Mouse (Mus musculus): ENCODE data around the gene Milr1. TPM values are rescaled to one million over a fixed set of nuclear protein-coding genes. Genes with fewer than 3 reads are reported as not detected.

Milr1 gene
- polyA plus RNA-seq, 1 experiment from 2014 or later: 1.6 TPM

DNA sequence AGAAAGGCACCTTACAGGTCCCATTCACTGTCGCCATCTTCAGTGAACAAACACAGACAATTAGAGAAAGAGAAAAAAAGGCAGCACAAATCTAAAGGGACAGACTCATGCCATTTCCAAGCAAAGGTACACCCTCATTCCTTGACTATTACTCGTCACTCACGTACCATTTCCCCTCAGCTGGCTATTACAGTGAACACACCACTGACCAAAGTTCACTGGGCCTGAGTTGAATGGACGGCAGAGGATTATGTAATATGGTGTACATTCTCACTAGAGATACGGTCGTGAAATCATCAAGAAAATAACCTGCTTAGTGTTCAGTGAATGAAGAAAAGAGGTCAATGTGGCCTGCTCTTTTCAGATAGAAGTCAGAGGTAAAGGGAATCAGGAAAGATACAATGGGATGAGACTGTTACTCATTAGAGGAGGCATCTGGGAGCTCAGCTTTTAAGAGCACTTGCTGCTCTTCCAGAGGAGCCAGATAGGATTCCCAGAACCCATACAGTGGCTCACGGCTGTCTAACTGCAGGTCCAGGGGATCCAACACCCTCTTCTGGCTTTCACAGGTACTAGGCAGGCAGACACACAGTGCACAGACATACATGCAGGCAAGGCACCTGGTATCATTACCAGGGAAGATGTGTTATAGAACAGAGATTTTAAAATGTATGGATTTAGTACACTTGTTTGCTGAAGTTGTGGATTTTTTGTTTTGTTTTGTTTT, 61.5 kb downstream of the Milr1 start:
- peak; percentile 89 for ATAC-seq
- H3K4me2 ChIP-seq (ENCODE audit: low read depth, low read length): no peak overlapping the region
- H3K4me1 ChIP-seq (ENCODE audit: control insufficient read depth, insufficient read depth, low read length): no peaks in the 10 kb centered on the region
- peak overlapping the region; percentile 75 for H3K27ac ChIP-seq (ENCODE audit: low read length)
- peaks cover 8% of the 10 kb centered on the region for H3K36me3 ChIP-seq (ENCODE audit: control insufficient read depth, insufficient read depth, low read length)
- no peak overlapping the region for H3K9ac ChIP-seq (ENCODE audit: low read depth, low read length)
- 73% methylated on average over 7 of the region's 7 CpGs for WGBS
- H3K4me3 ChIP-seq (ENCODE audit: low read length): no peak overlapping the region
- H3K9me3 ChIP-seq (ENCODE audit: control insufficient read depth, low read length): no peaks in the 10 kb centered on the region
- no peaks in the 10 kb centered on the region for H3K27me3 ChIP-seq (replicated peaks; ENCODE audit: control insufficient read depth, insufficient read depth, low read length)

- 0 out of 2 replicates have a peak, but pooled peaks cover 3% of the 10 kb centered on the region for H3K4me1 ChIP-seq (ENCODE audit: control insufficient read depth, insufficient read depth, low read length)
Observed at GRCm38 (mm10) chr11:106814601-106815320, 63.7 kb downstream of the Milr1 start.

DNA sequence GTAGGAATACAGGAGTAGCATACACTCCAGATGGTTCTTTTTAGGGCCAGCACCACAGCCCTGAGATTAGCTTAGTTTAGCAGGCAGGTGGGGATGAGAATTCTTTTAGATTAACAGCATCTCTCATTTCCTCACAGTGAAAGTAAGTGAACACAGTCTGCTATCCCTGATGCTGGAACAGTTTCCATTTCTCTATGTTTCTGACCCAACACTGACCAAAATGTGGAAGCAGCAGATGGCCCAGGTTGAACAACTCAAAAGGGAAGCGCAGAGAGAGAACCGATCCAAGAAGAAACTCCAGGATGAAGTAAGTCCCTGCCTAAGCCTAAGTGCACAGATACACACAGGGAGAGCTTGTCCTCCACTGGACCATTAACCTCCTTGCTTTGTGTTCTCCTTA, 64.3 kb downstream of the Milr1 start:
- 96% methylated on average over 2 of the region's 2 CpGs for WGBS
- no peak overlapping the region for H3K27ac ChIP-seq (ENCODE audit: low read length)
- H3K4me2 ChIP-seq (ENCODE audit: low read depth, low read length): no peak overlapping the region
- no peaks in the 10 kb centered on the region for H3K27me3 ChIP-seq (replicated peaks; ENCODE audit: control insufficient read depth, insufficient read depth, low read length)
- peaks cover 8% of the 10 kb centered on the region for H3K36me3 ChIP-seq (ENCODE audit: control insufficient read depth, insufficient read depth, low read length)
- no peaks in the 10 kb centered on the region for H3K9me3 ChIP-seq (ENCODE audit: control insufficient read depth, low read length)
- H3K4me1 ChIP-seq (ENCODE audit: control insufficient read depth, insufficient read depth, low read length): 0 out of 2 replicates have a peak, but pooled peaks cover 3% of the 10 kb centered on the region
- no peak for ATAC-seq
- no peak overlapping the region for H3K4me3 ChIP-seq (ENCODE audit: low read length)
- H3K9ac ChIP-seq (ENCODE audit: low read depth, low read length): no peak overlapping the region

More at GRCm38 (mm10) chr11:106814601-106815320, 63.7 kb downstream of the Milr1 start:
- H3K27me3 ChIP-seq (replicated peaks; ENCODE audit: control insufficient read depth, insufficient read depth, low read length): no peaks in the 10 kb centered on the region
- H3K9ac ChIP-seq (ENCODE audit: low read depth, low read length): no peak overlapping the region
- peaks cover 8% of the 10 kb centered on the region for H3K36me3 ChIP-seq (ENCODE audit: control insufficient read depth, insufficient read depth, low read length)
- H3K9me3 ChIP-seq (ENCODE audit: control insufficient read depth, low read length): no peaks in the 10 kb centered on the region
- no peak overlapping the region; the same call in 1 of the 2 replicates for H3K27ac ChIP-seq (ENCODE audit: low read length)
- no peak overlapping the region for H3K4me3 ChIP-seq (ENCODE audit: low read length)
- no peak for ATAC-seq
- 71% methylated on average over 14 of the region's 14 CpGs for WGBS
- no peak overlapping the region for H3K4me2 ChIP-seq (ENCODE audit: low read depth, low read length)

DNA sequence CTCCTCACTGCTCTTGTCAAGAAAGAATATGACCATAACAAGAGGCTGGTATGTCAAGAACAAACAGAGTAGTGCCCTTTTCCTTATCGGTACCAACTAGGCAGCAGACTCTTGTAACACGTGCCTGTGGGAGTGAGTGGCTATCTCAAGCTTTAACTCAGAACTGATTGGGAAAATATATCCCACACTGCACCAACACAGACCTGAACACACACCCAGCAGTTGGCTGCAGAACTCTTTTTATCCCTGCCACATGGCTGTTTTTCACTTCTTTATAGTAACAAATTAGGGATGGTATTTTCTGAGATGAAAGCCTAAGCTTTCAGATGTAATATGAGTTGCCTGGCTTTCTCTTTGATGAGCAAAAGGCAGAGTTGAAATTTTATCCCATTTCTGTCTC, 64.7 kb downstream of the Milr1 start:
- WGBS: 79% methylated on average over 2 of the region's 2 CpGs
- H3K4me1 ChIP-seq (ENCODE audit: control insufficient read depth, insufficient read depth, low read length): 0 out of 2 replicates have a peak, but pooled peaks cover 3% of the 10 kb centered on the region
- no peak overlapping the region for H3K4me2 ChIP-seq (ENCODE audit: low read depth, low read length)
- H3K36me3 ChIP-seq (ENCODE audit: control insufficient read depth, insufficient read depth, low read length): peaks cover 8% of the 10 kb centered on the region
- H3K9me3 ChIP-seq (ENCODE audit: control insufficient read depth, low read length): no peaks in the 10 kb centered on the region
- no peak for ATAC-seq
- no peak overlapping the region for H3K27ac ChIP-seq (ENCODE audit: low read length)
- H3K27me3 ChIP-seq (replicated peaks; ENCODE audit: control insufficient read depth, insufficient read depth, low read length): no peaks in the 10 kb centered on the region
- no peak overlapping the region for H3K4me3 ChIP-seq (ENCODE audit: low read length)
- H3K9ac ChIP-seq (ENCODE audit: low read depth, low read length): no peak overlapping the region

DNA sequence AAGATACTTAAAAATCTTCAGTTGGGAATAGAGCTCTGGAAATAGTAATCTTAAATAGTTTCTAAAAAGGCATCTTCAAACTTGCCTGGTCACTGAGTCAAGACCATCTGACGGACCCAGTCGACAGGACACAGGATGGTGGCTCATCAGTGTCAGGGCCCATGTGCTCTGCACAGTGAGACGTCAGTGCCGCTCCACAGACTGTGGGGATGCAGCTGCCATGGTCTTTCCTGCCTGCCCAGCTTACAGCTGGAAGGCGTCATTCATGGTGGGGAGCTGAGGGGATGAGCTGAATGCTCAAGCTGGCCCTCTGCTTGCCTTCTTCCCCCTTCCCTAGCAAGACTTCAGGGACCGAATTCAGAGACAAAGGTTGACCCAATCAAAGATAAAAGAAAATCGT, 65.3 kb downstream of the Milr1 start:
- Histone ChIP-seq H3K9ac (ENCODE audit: low read depth, low read length) (no peak overlapping the region), H3K9me3 (ENCODE audit: control insufficient read depth, low read length) (no peaks in the 10 kb centered on the region), H3K27me3 (replicated peaks; ENCODE audit: control insufficient read depth, insufficient read depth, low read length) (no peaks in the 10 kb centered on the region), H3K4me2 (ENCODE audit: low read depth, low read length) (no peak overlapping the region), H3K27ac (ENCODE audit: low read length) (no peak overlapping the region), H3K4me3 (ENCODE audit: low read length) (no peak overlapping the region), H3K36me3 (ENCODE audit: control insufficient read depth, insufficient read depth, low read length) (peaks cover 8% of the 10 kb centered on the region), H3K4me1 (ENCODE audit: control insufficient read depth, insufficient read depth, low read length) (peaks cover 6% of the 10 kb centered on the region; the same call in 1 of the 2 replicates)
- no peak for ATAC-seq
- WGBS: 79% methylated on average over 7 of the region's 7 CpGs

DNA sequence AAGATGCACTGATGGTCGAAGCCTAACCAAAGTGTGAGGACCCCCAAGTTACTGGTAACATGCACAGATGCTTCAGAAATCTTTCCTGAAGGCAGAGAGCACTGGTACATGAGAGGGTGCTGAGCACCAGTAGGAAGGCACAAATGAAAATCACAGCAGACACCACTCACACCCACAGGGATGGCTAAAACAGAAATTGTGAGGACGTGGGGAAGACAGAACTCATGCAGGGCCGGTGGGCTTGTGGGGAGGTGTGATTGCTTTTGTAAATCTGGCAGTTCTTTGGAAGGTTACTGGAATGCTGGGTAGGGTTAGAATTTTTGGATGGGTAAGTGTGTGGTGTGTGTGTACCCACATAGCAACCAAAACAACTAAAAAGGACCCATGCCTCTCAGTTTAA, 66.1 kb downstream of the Milr1 start:
- no peak overlapping the region for H3K4me2 ChIP-seq (ENCODE audit: low read depth, low read length)
- H3K27me3 ChIP-seq (replicated peaks; ENCODE audit: control insufficient read depth, insufficient read depth, low read length): no peaks in the 10 kb centered on the region
- H3K9ac ChIP-seq (ENCODE audit: low read depth, low read length): no peak overlapping the region
- 89% methylated on average over 3 of the region's 3 CpGs for WGBS
- peaks cover 6% of the 10 kb centered on the region; the same call in 1 of the 2 replicates for H3K4me1 ChIP-seq (ENCODE audit: control insufficient read depth, insufficient read depth, low read length)
- no peak for ATAC-seq
- no peak overlapping the region for H3K4me3 ChIP-seq (ENCODE audit: low read length)
- no peak overlapping the region for H3K27ac ChIP-seq (ENCODE audit: low read length)
- peaks cover 8% of the 10 kb centered on the region for H3K36me3 ChIP-seq (ENCODE audit: control insufficient read depth, insufficient read depth, low read length)
- no peaks in the 10 kb centered on the region for H3K9me3 ChIP-seq (ENCODE audit: control insufficient read depth, low read length)

DNA sequence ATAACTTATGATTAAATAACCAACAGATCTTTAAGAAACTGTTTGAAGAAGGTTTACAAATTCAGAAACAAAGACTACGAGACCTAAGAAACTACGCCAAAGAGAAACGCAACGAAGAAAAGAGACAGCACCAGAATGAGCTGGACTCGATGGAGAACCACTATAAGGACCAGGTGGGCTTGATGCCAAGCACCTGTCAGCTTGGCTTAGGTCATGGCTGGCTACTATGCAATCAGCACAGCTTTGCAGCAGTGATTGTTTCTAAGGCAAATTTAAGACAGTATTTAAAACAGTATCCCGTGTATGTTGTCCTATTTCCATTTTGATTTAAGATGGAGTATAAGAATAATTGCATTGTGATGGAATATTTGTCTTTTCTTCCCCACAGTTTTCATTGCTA, 66.8 kb downstream of the Milr1 start:
- Histone ChIP-seq H3K4me1 (ENCODE audit: control insufficient read depth, insufficient read depth, low read length) (peaks cover 6% of the 10 kb centered on the region; the same call in 1 of the 2 replicates), H3K4me3 (ENCODE audit: low read length) (no peak overlapping the region), H3K4me2 (ENCODE audit: low read depth, low read length) (no peak overlapping the region), H3K27me3 (replicated peaks; ENCODE audit: control insufficient read depth, insufficient read depth, low read length) (no peaks in the 10 kb centered on the region), H3K27ac (ENCODE audit: low read length) (no peak overlapping the region), H3K9ac (ENCODE audit: low read depth, low read length) (no peak overlapping the region), H3K36me3 (ENCODE audit: control insufficient read depth, insufficient read depth, low read length) (peaks cover 8% of the 10 kb centered on the region), H3K9me3 (ENCODE audit: control insufficient read depth, low read length) (no peaks in the 10 kb centered on the region)
- 80% methylated on average over 6 of the region's 6 CpGs for WGBS
- ATAC-seq: no peak

GRCm38 (mm10) chr11:106818341-106818740, 67.3 kb downstream of the Milr1 start:
- Histone ChIP-seq H3K9ac (ENCODE audit: low read depth, low read length) (no peak overlapping the region), H3K4me3 (ENCODE audit: low read length) (no peak overlapping the region), H3K4me1 (ENCODE audit: control insufficient read depth, insufficient read depth, low read length) (peaks cover 6% of the 10 kb centered on the region; the same call in 1 of the 2 replicates), H3K4me2 (ENCODE audit: low read depth, low read length) (no peak overlapping the region), H3K27me3 (replicated peaks; ENCODE audit: control insufficient read depth, insufficient read depth, low read length) (no peaks in the 10 kb centered on the region), H3K9me3 (ENCODE audit: control insufficient read depth, low read length) (no peaks in the 10 kb centered on the region), H3K36me3 (ENCODE audit: control insufficient read depth, insufficient read depth, low read length) (peaks cover 12% of the 10 kb centered on the region), H3K27ac (ENCODE audit: low read length) (peak overlapping the region; percentile 28; the same call in 1 of the 2 replicates)
- no peak for ATAC-seq
- WGBS: 48% methylated on average over 9 of the region's 9 CpGs

Data from intestine, embryonic 16.5 days (tissue).